Mouse (Mus musculus) layer of hippocampus, adult 9-11 months (tissue): ENCODE data around the gene Plin3.

Experiments used
- DNase-seq: peaks from one replicate; pipeline ENCODE4 v3.0.0; 2022

Gene Plin3

GRCm38 (mm10) chr17:56292531-56293222 is at the start of gene Plin3:
Gene Plin3, minus strand, starts transcription at chr17:56292873.
- peak; percentile 2 for DNase-seq

GRCm38 (mm10) chr17:56340717-56341116 is 48.0 kb upstream of the Plin3 start:
- no peak for DNase-seq

GRCm38 (mm10) chr17:56338909-56339308 is 46.2 kb upstream of the Plin3 start:
- no peak for DNase-seq

- DNase-seq: no peak
Observed at GRCm38 (mm10) chr17:56337791-56338190, 45.1 kb upstream of the Plin3 start.

- peak; percentile 45 for DNase-seq
Observed at GRCm38 (mm10) chr17:56337190-56337589, 44.5 kb upstream of the Plin3 start.

GRCm38 (mm10) chr17:56332987-56333386 is 40.3 kb upstream of the Plin3 start:
- no peak for DNase-seq

GRCm38 (mm10) chr17:56331256-56331655 is 38.6 kb upstream of the Plin3 start:
- DNase-seq: no peak

- no peak for DNase-seq
Observed at GRCm38 (mm10) chr17:56330345-56330744, 37.7 kb upstream of the Plin3 start.

- DNase-seq: no peak
Observed at GRCm38 (mm10) chr17:56329267-56329666, 36.6 kb upstream of the Plin3 start.

GRCm38 (mm10) chr17:56326153-56327147 is 33.8 kb upstream of the Plin3 start:
- no peak for DNase-seq

GRCm38 (mm10) chr17:56325450-56326152 is 32.9 kb upstream of the Plin3 start, which contains the start of gene Kdm4b:
Gene Kdm4b, plus strand, starts transcription at chr17:56326062.
- DNase-seq: peak; percentile 100

GRCm38 (mm10) chr17:56324419-56324818 is 31.7 kb upstream of the Plin3 start:
- no peak for DNase-seq

- DNase-seq: no peak
Observed at GRCm38 (mm10) chr17:56309191-56309945, 16.7 kb upstream of the Plin3 start.

- no peak for DNase-seq
Observed at GRCm38 (mm10) chr17:56308088-56308487, 15.4 kb upstream of the Plin3 start.

GRCm38 (mm10) chr17:56305826-56306225 is 13.2 kb upstream of the Plin3 start:
- DNase-seq: no peak

GRCm38 (mm10) chr17:56305156-56305555 is 12.5 kb upstream of the Plin3 start:
- DNase-seq: no peak

- no peak for DNase-seq
Observed at GRCm38 (mm10) chr17:56304718-56305117, 12.0 kb upstream of the Plin3 start.

- peak; percentile 92 for DNase-seq
Observed at GRCm38 (mm10) chr17:56303847-56304586, 11.3 kb upstream of the Plin3 start.

GRCm38 (mm10) chr17:56303160-56303846 is 10.6 kb upstream of the Plin3 start, which contains the start of gene Uhrf1:
Gene Uhrf1, plus strand, starts transcription at chr17:56303321.
- DNase-seq: peak; percentile 21

- no peak for DNase-seq
Observed at GRCm38 (mm10) chr17:56302363-56302996, 9.8 kb upstream of the Plin3 start.
